Mouse (Mus musculus) A20 (cell line): Measurements from ENCODE around the gene Ppm1l.
A peak's percentile ranks its signal among the peaks of the same experiment; 100 is the strongest.
"Not testable (repeated sequence)": the region's sequence is repeated elsewhere in the genome, so short reads cannot be mapped to it uniquely, and the experiment has no call there.

Experiments used
- DNase-seq: peaks from one replicate; pipeline ENCODE4 v3.0.0-alpha.2; 2011; ENCODE audit warnings: low read depth, low spot score

The Ppm1l gene

GRCm38 (mm10) chr3:69367916-69368315, 51.3 kb downstream of the Ppm1l start:
- no peak for DNase-seq

- DNase-seq: no peak
These were observed 56.1 kb downstream of the Ppm1l start for GRCm38 (mm10) chr3:69372731-69373130.

GRCm38 (mm10) chr3:69373544-69374306, 57.1 kb downstream of the Ppm1l start:
- peak; percentile 83 for DNase-seq

GRCm38 (mm10) chr3:69374538-69374937, 57.9 kb downstream of the Ppm1l start:
- peak; percentile 35 for DNase-seq

GRCm38 (mm10) chr3:69374983-69375382, 58.3 kb downstream of the Ppm1l start:
- no peak for DNase-seq

GRCm38 (mm10) chr3:69381213-69381612, 64.6 kb downstream of the Ppm1l start:
- no peak for DNase-seq

- DNase-seq: not testable (repeated sequence)
These were observed 75.2 kb downstream of the Ppm1l start for GRCm38 (mm10) chr3:69391834-69392233.

GRCm38 (mm10) chr3:69392298-69392697, 75.6 kb downstream of the Ppm1l start:
- no peak for DNase-seq

GRCm38 (mm10) chr3:69393079-69393478, 76.4 kb downstream of the Ppm1l start:
- DNase-seq: no peak

GRCm38 (mm10) chr3:69393991-69394390, 77.3 kb downstream of the Ppm1l start:
- DNase-seq: no peak

GRCm38 (mm10) chr3:69395084-69395483, 78.4 kb downstream of the Ppm1l start:
- DNase-seq: no peak

GRCm38 (mm10) chr3:69397733-69398132, 81.1 kb downstream of the Ppm1l start:
- peak; percentile 11 for DNase-seq

GRCm38 (mm10) chr3:69399336-69399735, 82.7 kb downstream of the Ppm1l start:
- DNase-seq: no peak

- no peak for DNase-seq
These were observed 86.5 kb downstream of the Ppm1l start for GRCm38 (mm10) chr3:69403196-69403595.

- DNase-seq: no peak
These were observed 89.7 kb downstream of the Ppm1l start for GRCm38 (mm10) chr3:69406210-69406895.

GRCm38 (mm10) chr3:69408064-69408463, 91.4 kb downstream of the Ppm1l start:
- DNase-seq: peak; percentile 12

- DNase-seq: no peak
These were observed 99.5 kb downstream of the Ppm1l start for GRCm38 (mm10) chr3:69416112-69416511.

- no peak for DNase-seq
These were observed 106.1 kb downstream of the Ppm1l start for GRCm38 (mm10) chr3:69422741-69423140.

GRCm38 (mm10) chr3:69423371-69423770, 106.7 kb downstream of the Ppm1l start:
- no peak for DNase-seq

GRCm38 (mm10) chr3:69424781-69425180, 108.1 kb downstream of the Ppm1l start:
- DNase-seq: not testable (repeated sequence)

- no peak for DNase-seq
These were observed 110.6 kb downstream of the Ppm1l start for GRCm38 (mm10) chr3:69427259-69427658.

GRCm38 (mm10) chr3:69428221-69428620, 111.6 kb downstream of the Ppm1l start:
- no peak for DNase-seq

- DNase-seq: no peak
These were observed 112.7 kb downstream of the Ppm1l start for GRCm38 (mm10) chr3:69429319-69429718.
